Mouse (Mus musculus) testis, adult 2 months (tissue): ENCODE data around the gene Mtfmt.

ENCODE experiments used
- CTCF ChIP-seq: fragments of 200-500 bp; IDR thresholded peaks from 2 replicates; pipeline ENCODE4 v1.5.1; 2012; ENCODE audit warnings: low read depth, mild to moderate bottlenecking, inconsistent platforms, low read length, moderate library complexity; ENCODE audit not compliant: control insufficient read depth, insufficient read depth, insufficient replicate concordance
- POLR2A ChIP-seq: fragments of 200-500 bp; IDR thresholded peaks from 2 replicates; pipeline ENCODE4 v1.6.1; 2012; ENCODE audit warnings: low read depth, mild to moderate bottlenecking, inconsistent platforms, low read length, moderate library complexity; ENCODE audit not compliant: control insufficient read depth

- TF ChIP-seq CTCF (no peak), POLR2A (no peak)
Measured at GRCm38 (mm10) chr9:65479158-65479557, 43.6 kb downstream of the Mtfmt start.
